ENCODE assay signal across 8 mouse cellular contexts in the genomic region with DNA sequence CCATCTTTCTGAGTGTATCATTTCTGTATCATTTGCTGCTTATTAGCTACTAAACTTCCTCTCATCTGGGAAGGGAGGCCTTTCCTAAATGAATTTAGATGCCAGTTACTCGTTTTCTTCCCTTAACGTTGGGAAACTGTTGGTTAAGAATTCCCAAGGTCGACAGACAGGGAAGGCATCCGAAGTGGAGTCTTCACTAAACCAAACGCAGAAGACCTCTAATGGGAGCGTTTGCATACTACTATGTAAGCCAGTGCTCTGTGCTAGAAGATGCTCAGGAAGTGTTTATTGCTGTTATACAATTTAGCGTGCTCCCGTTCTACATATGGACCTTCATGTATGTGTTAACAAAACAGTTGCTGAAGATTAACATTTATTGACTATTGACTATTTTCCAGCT. TPM values are rescaled to one million over a fixed set of nuclear protein-coding genes. Genes with fewer than 3 reads are reported as not detected.
DNase-seq lines count a peak whose midpoint lies in the region; ATAC-seq and TF ChIP-seq lines count a peak whose summit lies in the region.

No protein-coding gene starts in this region.

- H3K9ac ChIP-seq in limb, embryonic 13.5 days = no peak overlapping the region; the same call in none of the 2 replicates

- 76% methylated on average over 8 of the region's 8 CpGs for WGBS in forebrain, embryonic 10.5 days
- 69% methylated on average over 8 of the region's 8 CpGs for WGBS in limb, embryonic 13.5 days
- 18% methylated on average over 8 of the region's 8 CpGs for WGBS in olfactory bulb, adult 2 months

- peaks cover 20% of the 10 kb centered on the region for H3K4me1 ChIP-seq in forebrain, embryonic 10.5 days
- H3K4me1 ChIP-seq in limb, embryonic 13.5 days = peaks cover 16% of the 10 kb centered on the region
- peaks cover 7% of the 10 kb centered on the region; the same call in 1 of the 2 replicates for H3K4me1 ChIP-seq in olfactory bulb, adult 2 months (ENCODE audit: control insufficient read depth, insufficient read depth, low read length)

- ATAC-seq in limb, embryonic 13.5 days (ENCODE audit: low FRiP score, low read depth) = no peak

- H3K4me3 ChIP-seq in left cerebral cortex, adult 2 months = peak overlapping the region; percentile 49
- H3K4me3 ChIP-seq in forebrain, embryonic 10.5 days = peak overlapping the region; percentile 66
- H3K4me3 ChIP-seq in limb, embryonic 13.5 days = peak overlapping the region; percentile 59
- H3K4me3 ChIP-seq in olfactory bulb, adult 2 months (ENCODE audit: insufficient read depth, low read depth, low read length) = no peak overlapping the region

- intact Hi-C loops in left cerebral cortex, adult 2 months (cut with DNase I) = loop anchor here (2.0 kb wide), 1 partner anchor 45 kb away; the partner anchor contains the start of gene Efr3b
- intact Hi-C loops in left cerebral cortex, postnatal 4 days (cut with DNase I) = no loop called here

- H3K4me2 ChIP-seq in limb, embryonic 13.5 days (replicated peaks) = peak overlapping the region; percentile 69

- DNase-seq in left cerebral cortex, adult 2 months (ENCODE audit: extremely low spot score in 1 of 2, low spot score in 2 of 2) = no peak
- DNase-seq in left cerebral cortex, postnatal 4 days = no peak
- DNase-seq in forebrain, embryonic 10.5 days (ENCODE audit: extremely low spot score, low spot score) = no peak
- DNase-seq in adrenal gland, postnatal 10 days = no peak
- no peak for DNase-seq in cerebellum, adult 9-11 months
- no peak for DNase-seq in lung, postnatal 25 days (ENCODE audit: low spot score)

- no peaks in the 10 kb centered on the region for H3K27me3 ChIP-seq in forebrain, embryonic 10.5 days (ENCODE audit: poor library complexity, severe bottlenecking)
- H3K27me3 ChIP-seq in limb, embryonic 13.5 days = no peaks in the 10 kb centered on the region

- TF ChIP-seq CTCF in left cerebral cortex, adult 2 months (IDR thresholded peaks at IDR 0.05) = no peak
- TF ChIP-seq CTCF in olfactory bulb, adult 2 months (IDR thresholded peaks at IDR 0.05; ENCODE audit: insufficient read depth, low read depth, low read length) = no peak

- H3K27ac ChIP-seq in left cerebral cortex, adult 2 months = peak overlapping the region; percentile 98
- H3K27ac ChIP-seq in forebrain, embryonic 10.5 days = peak overlapping the region; percentile 96
- no peak overlapping the region for H3K27ac ChIP-seq in limb, embryonic 13.5 days
- peak overlapping the region; percentile 42; the same call in 1 of the 2 replicates for H3K27ac ChIP-seq in olfactory bulb, adult 2 months (ENCODE audit: insufficient read depth, low read depth, low read length)

- no peaks in the 10 kb centered on the region for H3K9me3 ChIP-seq in forebrain, embryonic 10.5 days
- H3K9me3 ChIP-seq in limb, embryonic 13.5 days = no peaks in the 10 kb centered on the region

- peaks cover 32% of the 10 kb centered on the region for H3K36me3 ChIP-seq in forebrain, embryonic 10.5 days (replicated peaks)
- peaks cover 31% of the 10 kb centered on the region for H3K36me3 ChIP-seq in limb, embryonic 13.5 days

- no peak for TF ChIP-seq POLR2A in olfactory bulb, adult 2 months (IDR thresholded peaks at IDR 0.05; ENCODE audit: insufficient read depth, low read depth, low read length)

RNA-seq across cellular contexts. Expression of gene Dnajc27, which starts 1.1 kb away (rescaled TPM):
- 10 to 100 TPM; 91.0 to 95.8 TPM for total RNA-seq in left cerebral cortex, adult 2 months (2021)
- total RNA-seq in left cerebral cortex, postnatal 4 days (2021) = 10 to 100 TPM; 35.3 to 35.9 TPM
- 11.8 and 12.1 TPM in 2 replicates for polyA plus RNA-seq in forebrain, embryonic 10.5 days (2016; fragmentation: Nextera tagmentation; extraction: Ambion mirVana)
- polyA plus RNA-seq in limb, embryonic 13.5 days (2015; fragmentation: Nextera tagmentation; extraction: Ambion mirVana) = 9.1 and 9.5 TPM in 2 replicates
- polyA plus RNA-seq in olfactory bulb, adult 2 months (2012; ENCODE audit: insufficient read depth, insufficient read length, low replicate concordance, missing spikeins) = not detected in 2 replicates
- 1 to 10 TPM; 4.7 to 6.9 TPM for total RNA-seq in adrenal gland, postnatal 10 days (2021)

RNA-seq across cellular contexts. Expression of gene Efr3b, which starts 44.7 kb away (rescaled TPM):
- total RNA-seq in left cerebral cortex, adult 2 months (2021) = 100 to 1,000 TPM; 104 to 114 TPM
- total RNA-seq in left cerebral cortex, postnatal 4 days (2021) = 100 to 1,000 TPM in 1 of 2 experiments, 10 to 100 TPM in 1; 100.0 to 102 TPM
- polyA plus RNA-seq in forebrain, embryonic 10.5 days (2016; fragmentation: Nextera tagmentation; extraction: Ambion mirVana) = 7.7 and 8.7 TPM in 2 replicates
- 6.0 and 6.2 TPM in 2 replicates for polyA plus RNA-seq in limb, embryonic 13.5 days (2015; fragmentation: Nextera tagmentation; extraction: Ambion mirVana)
- polyA plus RNA-seq in olfactory bulb, adult 2 months (2012; ENCODE audit: insufficient read depth, insufficient read length, low replicate concordance, missing spikeins) = not detected in 2 replicates
- total RNA-seq in adrenal gland, postnatal 10 days (2021) = 1 to 10 TPM; 3.9 to 6.7 TPM

RNA-seq across cellular contexts. Expression of gene Adcy3, which starts 49.5 kb away (rescaled TPM):
- 10 to 100 TPM; 51.4 to 53.8 TPM for total RNA-seq in left cerebral cortex, adult 2 months (2021)
- 10 to 100 TPM; 42.4 to 43.0 TPM for total RNA-seq in left cerebral cortex, postnatal 4 days (2021)
- polyA plus RNA-seq in forebrain, embryonic 10.5 days (2016; fragmentation: Nextera tagmentation; extraction: Ambion mirVana) = 4.0 and 4.7 TPM in 2 replicates
- 12.1 and 12.4 TPM in 2 replicates for polyA plus RNA-seq in limb, embryonic 13.5 days (2015; fragmentation: Nextera tagmentation; extraction: Ambion mirVana)
- polyA plus RNA-seq in olfactory bulb, adult 2 months (2012; ENCODE audit: insufficient read depth, insufficient read length, low replicate concordance, missing spikeins) = not detected in 2 replicates
- total RNA-seq in adrenal gland, postnatal 10 days (2021) = 10 to 100 TPM; 28.1 to 37.2 TPM

Comparison
In these comparisons a context has a peak if more than half of its experiments do, and no peak if none do; other contexts are left out.
1. RNA of gene Dnajc27, which starts 1.1 kb away (total RNA-seq): 91.0 to 95.8 TPM in left cerebral cortex, adult 2 months and 35.3 to 35.9 TPM in left cerebral cortex, postnatal 4 days; 4.7 to 6.9 TPM in adrenal gland, postnatal 10 days; every median in the first group is over 4 times any median in the second.
2. RNA of gene Efr3b, which starts 44.7 kb away (total RNA-seq): 104 to 114 TPM in left cerebral cortex, adult 2 months and 100.0 to 102 TPM in left cerebral cortex, postnatal 4 days; 3.9 to 6.7 TPM in adrenal gland, postnatal 10 days; every median in the first group is over 10 times any median in the second.